28 mouse cellular contexts compared by ENCODE assay signal in genomic region chr11:97447979-97448378, GRCm38 (mm10). TPM values are rescaled to one million over a fixed set of nuclear protein-coding genes. Genes with fewer than 3 reads are reported as not detected.
DNase-seq lines count a peak whose midpoint lies in the region; ATAC-seq and TF ChIP-seq lines count a peak whose summit lies in the region.
"Had no signal": no experiment of that assay in that cellular context is flagged by ENCODE, and none has a peak within 500 bp of the region (broad histone marks: within the 10 kb centered on the region; RNA-seq: fewer than 3 reads in every experiment).

No protein-coding gene starts in this region.

- no peak for TF ChIP-seq CTCF in liver, postnatal 0 days (IDR thresholded peaks at IDR 0.05; ENCODE audit: low read depth)

- peak; percentile 52 for DNase-seq in cerebellum, adult 11-12 months
- DNase-seq in cerebellum, adult 8-10 months, result no peak
- DNase-seq in heart, adult 11 months, result peak; percentile 92
- no peak for DNase-seq in heart, postnatal 25 days (ENCODE audit: low spot score)
- DNase-seq in liver, postnatal 0 days, result no peak
- DNase-seq: cerebellum, postnatal 10 days; kidney, adult 18-20 months; kidney, postnatal 25 days; lung, adult 2 months; right cerebral cortex, adult 18-20 months; spleen, adult 18-20 months; thymus, postnatal 14 days had no signal

- intact Hi-C loops in heart, postnatal 25 days (cut with DNase I), result no loop called here

- no peaks in the 10 kb centered on the region for H3K27me3 ChIP-seq in liver, embryonic 12.5 days (replicated peaks)
- H3K27me3 ChIP-seq in liver, postnatal 0 days (ENCODE audit: insufficient read depth, low read length), result no peaks in the 10 kb centered on the region
- H3K27me3 ChIP-seq: CH12.LX; hindbrain, embryonic 15.5 days; kidney, embryonic 15.5 days; limb, embryonic 12.5 days had no signal

- H3K4me2 ChIP-seq in liver, embryonic 12.5 days, result peak overlapping the region; percentile 90
- H3K4me2 ChIP-seq in liver, postnatal 0 days (ENCODE audit: low read depth, low read length), result no peak overlapping the region
- H3K4me2 ChIP-seq: hindbrain, embryonic 15.5 days; kidney, embryonic 15.5 days; limb, embryonic 12.5 days; midbrain, embryonic 11.5 days; neural tube, embryonic 12.5 days had no signal

- no peak for TF ChIP-seq EP300 in liver, postnatal 0 days (IDR thresholded peaks at IDR 0.05; ENCODE audit: low read depth)

- H3K9me3 ChIP-seq in liver, embryonic 12.5 days (replicated peaks), result no peaks in the 10 kb centered on the region
- H3K9me3 ChIP-seq in liver, postnatal 0 days (ENCODE audit: low read length), result no peaks in the 10 kb centered on the region
- H3K9me3 ChIP-seq: hindbrain, embryonic 10.5 days; hindbrain, embryonic 15.5 days; kidney, embryonic 15.5 days; limb, embryonic 12.5 days; neural tube, embryonic 12.5 days had no signal

- H3K36me3 ChIP-seq in liver, embryonic 12.5 days, result peaks cover 99% of the 10 kb centered on the region
- H3K36me3 ChIP-seq in liver, postnatal 0 days (replicated peaks; ENCODE audit: insufficient read depth, low read length), result peaks cover 88% of the 10 kb centered on the region

- H3K4me3 ChIP-seq in liver, embryonic 12.5 days, result no peak overlapping the region
- H3K4me3 ChIP-seq in liver, postnatal 0 days (ENCODE audit: low read depth, low read length), result no peak overlapping the region
- H3K4me3 ChIP-seq: hindbrain, embryonic 10.5 days; hindbrain, embryonic 15.5 days; kidney, embryonic 15.5 days; limb, embryonic 12.5 days; myocyte; neural tube, embryonic 12.5 days had no signal

- no peak for ATAC-seq in liver, embryonic 12.5 days
- no peak for ATAC-seq in liver, postnatal 0 days
- no peak for ATAC-seq in monocyte, adult 5-6 weeks (replicated peaks; ENCODE audit: insufficient number of reproducible peaks, low FRiP score, low TSS enrichment, poor library complexity, severe bottlenecking)
- ATAC-seq: forebrain, embryonic 16.5 days; midbrain, embryonic 16.5 days had no signal

- H3K9ac ChIP-seq in liver, embryonic 12.5 days, result peak overlapping the region; percentile 73; the same call in 1 of the 2 replicates
- H3K9ac ChIP-seq in liver, postnatal 0 days (replicated peaks), result no peak overlapping the region
- H3K9ac ChIP-seq: hindbrain, embryonic 15.5 days; kidney, embryonic 15.5 days; limb, embryonic 12.5 days; neural tube, embryonic 12.5 days had no signal

- peak overlapping the region; percentile 99 for H3K27ac ChIP-seq in liver, embryonic 12.5 days
- H3K27ac ChIP-seq in liver, postnatal 0 days (ENCODE audit: low read depth), result no peak overlapping the region
- H3K27ac ChIP-seq: hindbrain, embryonic 15.5 days; kidney, embryonic 15.5 days; limb, embryonic 12.5 days; neural tube, embryonic 12.5 days had no signal

- peaks cover 99% of the 10 kb centered on the region for H3K4me1 ChIP-seq in liver, embryonic 12.5 days
- H3K4me1 ChIP-seq in liver, postnatal 0 days (ENCODE audit: insufficient read depth), result peaks cover 58% of the 10 kb centered on the region

- 79% methylated on average over 7 of the region's 7 CpGs for WGBS in liver, embryonic 12.5 days (ENCODE audit: insufficient replicate concordance)
- WGBS in liver, postnatal 0 days (ENCODE audit: insufficient replicate concordance), result 85% methylated on average over 7 of the region's 7 CpGs

RNA-seq across cellular contexts. Expression of gene Arhgap23, which starts 32.6 kb away (rescaled TPM):
- 10 to 100 TPM; 14.8 to 19.4 TPM for total RNA-seq in heart, postnatal 25 days (2021)
- 17.3 and 19.7 TPM in 2 replicates for polyA plus RNA-seq in liver, embryonic 12.5 days (2016; fragmentation: Nextera tagmentation; extraction: Ambion mirVana)
- polyA plus RNA-seq in liver, postnatal 0 days (2015; fragmentation: Nextera tagmentation; extraction: Ambion mirVana), result 5.6 and 5.7 TPM in 2 replicates
- 4.7 to 5.8 TPM (median 5.0 TPM) in 3 replicates for total RNA-seq in monocyte, adult 5-6 weeks (2017)

RNA-seq across cellular contexts. Expression of gene 4933428G20Rik, which starts 52.2 kb away (rescaled TPM):
- not detected for total RNA-seq in heart, postnatal 25 days (2021)
- polyA plus RNA-seq in liver, embryonic 12.5 days (2016; fragmentation: Nextera tagmentation; extraction: Ambion mirVana), result 1.3 and 1.4 TPM in 2 replicates
- 0.20 and 0.25 TPM in 2 replicates for polyA plus RNA-seq in liver, postnatal 0 days (2015; fragmentation: Nextera tagmentation; extraction: Ambion mirVana)
- total RNA-seq in monocyte, adult 5-6 weeks (2017), result not detected in 3 replicates
- total RNA-seq: gastrocnemius, adult 8-10 months; layer of hippocampus, adult 18-20 months; left cerebral cortex, adult 18-20 months had no signal
- polyA plus RNA-seq: midbrain, embryonic 11.5 days; urinary bladder, adult 2 months had no signal

Comparison
In these comparisons a context has a peak if more than half of its experiments do, and no peak if none do; other contexts are left out.
1. DNase-seq: peak in cerebellum, adult 11-12 months (single experiment) and heart, adult 11 months (single experiment); none in cerebellum, adult 8-10 months (single experiment), heart, postnatal 25 days (single experiment) and liver, postnatal 0 days (single experiment).